Mouse (Mus musculus): ENCODE results near the gene Oscp1.

Gene Oscp1

GRCm38 (mm10) chr4:126058134-126058996 lies at the start of gene Oscp1:
Gene Oscp1, plus strand, starts transcription at chr4:126058565.
- DNase-seq (ENCODE audit: extremely low read depth, low read depth): peak; percentile 84

DNA sequence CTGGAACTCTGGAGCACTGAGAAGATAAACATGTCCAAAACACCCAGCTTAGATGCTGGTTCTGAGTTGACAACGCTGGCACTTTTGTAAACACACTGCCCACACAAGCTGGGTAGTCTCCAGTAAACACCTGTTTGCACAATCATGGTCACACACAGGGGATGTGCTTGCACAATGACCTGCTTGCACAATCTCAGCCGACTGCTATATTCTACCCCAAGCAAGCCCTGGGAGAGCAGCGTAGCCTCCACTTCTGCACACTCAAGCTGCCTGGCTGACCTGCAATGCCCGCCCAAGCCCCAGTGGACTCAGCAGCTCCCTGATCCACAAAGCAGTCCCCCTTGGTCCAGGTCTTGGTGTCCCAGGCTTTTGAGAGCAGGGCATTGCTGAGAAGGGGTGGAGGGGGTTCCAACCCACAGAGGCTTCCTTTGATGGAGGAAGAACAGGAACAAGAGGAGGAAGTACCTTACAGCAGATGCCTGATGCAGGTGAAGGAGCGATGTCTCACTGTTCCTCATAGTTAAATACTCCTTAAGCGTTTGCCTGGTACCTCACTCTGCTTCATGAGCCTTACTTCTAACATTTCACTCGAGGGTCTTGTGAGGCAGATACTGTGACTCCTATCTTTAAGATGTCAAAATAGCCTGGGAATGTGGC lies 40.6 kb upstream of the Oscp1 start:
- DNase-seq (ENCODE audit: extremely low read depth, low read depth): no peak

GRCm38 (mm10) chr4:126018966-126019538 lies 39.3 kb upstream of the Oscp1 start:
- DNase-seq (ENCODE audit: extremely low read depth, low read depth): no peak

DNA sequence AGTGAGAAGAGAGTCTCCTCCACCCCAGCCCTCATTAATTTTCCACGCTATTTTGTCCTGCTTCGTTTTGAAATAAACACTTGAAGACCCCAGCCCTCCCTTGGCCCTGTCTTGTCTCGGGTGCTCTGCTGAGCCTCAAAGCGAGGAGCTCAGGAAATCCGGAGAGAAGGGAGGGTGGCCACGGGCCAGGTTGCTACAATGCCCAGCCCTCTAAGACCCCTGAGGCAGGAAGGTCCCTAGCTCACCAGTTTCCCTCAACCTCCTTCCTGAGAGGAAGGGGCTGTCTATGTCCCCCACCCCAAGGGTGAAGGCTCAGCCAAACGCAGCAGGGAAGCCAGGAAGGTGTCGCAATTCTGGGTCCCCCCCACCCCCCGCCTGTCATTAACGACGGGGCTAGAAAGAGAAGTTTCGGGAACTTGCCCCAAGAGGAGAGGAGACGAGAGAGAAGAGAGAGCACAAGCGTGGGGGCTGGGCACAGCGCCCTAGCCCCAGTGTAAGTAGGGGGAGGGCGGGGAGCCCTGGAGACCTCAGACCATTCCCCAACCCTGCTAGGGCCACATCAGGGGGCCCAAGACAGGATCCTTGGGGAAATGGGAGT lies 34.0 kb upstream of the Oscp1 start, which contains the start of gene Csf3r:
Gene Csf3r, plus strand, starts transcription at position 248 of the 598 bp plus-strand sequence.
- no peak for DNase-seq (ENCODE audit: extremely low read depth, low read depth)

DNA sequence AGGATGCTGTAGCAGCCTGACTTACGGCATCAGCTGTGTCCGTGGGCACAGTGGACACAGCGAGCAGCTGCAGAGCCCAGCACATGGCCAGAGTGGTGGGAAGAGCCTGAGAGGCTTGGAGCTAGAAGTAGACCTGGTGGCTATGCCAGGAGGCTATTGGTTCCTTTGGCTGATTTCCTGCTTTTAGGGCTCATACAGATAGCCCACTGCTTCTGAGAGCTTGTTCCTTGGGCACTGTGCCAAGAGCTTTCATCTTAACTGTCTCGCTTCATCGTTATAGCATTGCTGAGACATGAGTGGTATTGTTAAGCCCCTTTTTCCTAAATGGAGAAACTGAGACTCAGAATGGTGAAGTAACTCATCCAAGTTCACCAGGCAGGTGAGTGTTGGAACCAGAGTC lies 32.6 kb upstream of the Oscp1 start:
- no peak for DNase-seq (ENCODE audit: extremely low read depth, low read depth)

GRCm38 (mm10) chr4:126027980-126028379 lies 30.4 kb upstream of the Oscp1 start:
- peak; percentile 78 for DNase-seq (ENCODE audit: extremely low read depth, low read depth)

DNA sequence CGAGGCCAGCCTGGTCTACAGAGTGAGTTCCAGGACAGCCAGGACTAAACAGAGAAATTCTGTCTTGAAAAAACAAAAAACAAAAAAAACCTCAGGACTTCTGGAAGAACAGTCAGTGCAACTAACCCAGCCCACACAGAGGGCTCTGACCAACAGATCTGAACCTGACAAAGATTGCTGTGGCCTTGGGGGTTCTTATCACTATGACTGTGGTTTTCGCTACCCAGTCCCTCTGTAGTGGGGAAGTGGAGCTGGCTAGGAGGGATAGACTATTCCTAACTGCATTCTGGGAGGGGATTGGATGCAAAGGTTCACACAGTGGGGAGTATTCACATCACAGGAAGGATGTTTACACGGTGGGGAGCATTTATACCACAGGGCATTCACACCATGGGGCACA lies 29.3 kb upstream of the Oscp1 start:
- DNase-seq (ENCODE audit: extremely low read depth, low read depth): peak; percentile 19

DNA sequence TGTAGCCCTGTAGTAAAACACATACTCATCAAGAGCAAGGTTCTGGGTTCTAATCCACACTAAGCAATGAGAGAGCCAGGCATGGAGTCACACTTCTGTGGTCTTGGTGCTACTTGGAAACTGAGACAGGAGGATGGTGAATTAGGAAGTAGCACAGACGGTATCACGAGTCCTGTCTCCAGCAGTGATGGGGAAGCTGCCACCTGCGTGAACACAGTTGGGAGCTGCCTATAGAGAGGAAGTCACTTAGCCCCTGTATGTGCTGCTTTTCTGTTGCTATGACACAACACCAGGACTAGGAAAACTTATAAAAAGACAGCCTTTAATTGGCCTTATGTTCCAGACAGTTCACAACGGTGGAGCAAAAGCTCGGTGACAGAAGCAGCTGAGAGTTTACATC lies 27.7 kb upstream of the Oscp1 start:
- DNase-seq (ENCODE audit: extremely low read depth, low read depth): peak; percentile 39

DNA sequence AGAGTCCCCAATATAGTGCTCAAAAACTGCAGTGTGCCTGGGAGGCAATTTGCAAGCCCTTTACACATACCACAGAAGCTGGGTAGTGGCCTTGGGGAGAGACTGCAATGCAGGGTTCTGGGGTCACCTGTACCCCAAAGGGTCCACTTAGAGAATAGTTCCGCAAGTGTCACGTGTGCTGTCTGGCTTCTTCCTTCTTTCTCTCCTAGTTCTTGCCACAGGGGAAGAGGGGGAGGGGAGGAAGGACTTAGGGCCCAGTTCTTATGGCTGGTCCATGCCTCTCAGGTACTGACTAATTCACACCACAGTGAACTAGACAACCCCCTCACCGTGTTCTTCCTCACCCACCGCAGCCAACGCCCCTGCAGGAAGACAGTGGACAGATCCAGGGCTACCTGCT lies 23.0 kb upstream of the Oscp1 start:
- DNase-seq (ENCODE audit: extremely low read depth, low read depth): no peak

- DNase-seq (ENCODE audit: extremely low read depth, low read depth): peak; percentile 83
These were observed 11.3 kb upstream of the Oscp1 start, which contains the start of gene Mrps15 for GRCm38 (mm10) chr4:126046851-126047585. Gene Mrps15, plus strand, starts transcription at chr4:126046925.

DNA sequence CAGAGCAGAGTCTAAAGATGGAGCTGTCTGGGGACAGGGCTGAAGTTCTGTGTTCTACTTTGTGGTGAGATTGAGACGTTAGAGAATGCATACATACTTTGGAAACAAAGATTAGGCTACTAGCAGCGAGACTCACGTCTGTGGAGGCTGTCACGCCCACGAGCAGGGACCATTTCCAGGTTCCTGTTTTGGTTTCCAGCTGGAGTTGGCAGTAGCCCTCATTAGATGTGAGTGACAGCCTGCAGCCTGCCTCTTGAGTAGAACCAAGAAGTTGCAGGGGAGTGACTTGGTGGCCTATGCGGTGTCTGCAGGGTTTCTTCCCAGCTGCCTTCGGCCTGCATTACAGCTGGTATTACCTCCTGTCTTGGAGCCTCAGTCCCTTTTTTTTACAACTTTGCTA lies 6.7 kb upstream of the Oscp1 start:
- peak; percentile 36 for DNase-seq (ENCODE audit: extremely low read depth, low read depth)

DNA sequence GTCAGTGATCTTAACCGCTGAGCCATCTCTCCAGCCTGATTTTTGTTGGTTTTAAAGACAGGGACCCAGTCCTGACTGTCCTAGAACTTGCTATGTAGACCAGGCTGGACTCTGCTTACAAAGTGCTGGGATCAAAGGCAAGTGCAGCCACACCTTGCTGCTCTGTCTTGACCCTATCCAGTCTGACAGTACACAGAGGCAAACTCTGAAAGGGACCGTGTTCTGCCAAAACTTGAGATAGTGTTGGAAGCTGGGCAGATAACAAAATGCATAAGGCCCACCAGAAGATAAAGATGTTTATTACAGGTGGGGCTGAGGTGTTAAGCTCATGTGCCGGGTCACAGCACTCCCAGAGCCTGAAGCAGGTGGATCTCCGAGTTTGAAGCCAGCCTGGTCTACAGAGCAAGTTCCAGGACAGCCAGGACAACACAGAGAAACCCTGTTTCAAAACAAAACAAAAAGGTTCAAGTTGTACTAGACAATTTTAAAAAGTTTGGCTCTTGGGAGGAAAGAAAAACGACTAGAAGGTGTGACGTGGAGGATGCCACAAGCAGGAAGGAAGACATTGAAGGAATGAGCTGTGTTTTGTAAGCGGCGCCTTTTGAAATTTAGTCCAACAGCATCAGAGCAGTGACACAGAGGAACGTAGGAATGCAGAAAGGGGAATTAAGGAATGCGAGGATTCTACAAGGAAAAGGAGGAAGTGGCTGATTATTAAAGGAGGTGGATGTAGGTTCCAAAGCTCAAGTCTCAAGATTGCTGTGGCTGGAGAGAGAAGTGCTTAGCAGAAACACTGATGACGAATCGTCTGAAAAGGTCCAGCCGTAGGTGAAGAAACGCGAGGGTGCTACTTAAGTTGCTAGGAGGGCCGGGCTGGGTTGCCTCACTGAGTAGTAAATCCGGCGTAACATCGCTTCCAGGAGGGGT lies 895 bp upstream of the Oscp1 start:
- peak; percentile 26 for DNase-seq (ENCODE audit: extremely low read depth, low read depth)

GRCm38 (mm10) chr4:126058997-126059362 lies 615 bp downstream of the Oscp1 start:
- no peak for DNase-seq (ENCODE audit: extremely low read depth, low read depth)

DNA sequence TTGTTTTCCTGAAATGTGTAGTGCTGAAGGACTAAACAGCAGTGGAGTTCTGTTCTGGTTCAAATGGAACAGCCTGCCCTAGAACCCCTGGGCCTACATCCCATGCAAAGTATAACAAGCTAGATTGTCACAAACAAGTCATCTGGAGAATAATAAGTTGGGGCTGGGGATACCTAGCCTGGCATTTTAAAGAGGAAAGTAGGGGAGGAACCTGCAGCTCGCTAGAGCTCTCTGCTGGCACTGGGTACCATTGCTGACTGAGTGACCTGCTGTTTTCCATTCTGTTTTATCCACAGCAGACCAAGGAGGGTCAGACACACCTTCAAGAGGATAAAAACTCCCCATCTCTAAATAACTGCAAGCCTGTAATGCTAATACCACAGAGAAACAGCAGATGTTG lies 4.5 kb downstream of the Oscp1 start:
- peak; percentile 31 for DNase-seq (ENCODE audit: extremely low read depth, low read depth)

DNA sequence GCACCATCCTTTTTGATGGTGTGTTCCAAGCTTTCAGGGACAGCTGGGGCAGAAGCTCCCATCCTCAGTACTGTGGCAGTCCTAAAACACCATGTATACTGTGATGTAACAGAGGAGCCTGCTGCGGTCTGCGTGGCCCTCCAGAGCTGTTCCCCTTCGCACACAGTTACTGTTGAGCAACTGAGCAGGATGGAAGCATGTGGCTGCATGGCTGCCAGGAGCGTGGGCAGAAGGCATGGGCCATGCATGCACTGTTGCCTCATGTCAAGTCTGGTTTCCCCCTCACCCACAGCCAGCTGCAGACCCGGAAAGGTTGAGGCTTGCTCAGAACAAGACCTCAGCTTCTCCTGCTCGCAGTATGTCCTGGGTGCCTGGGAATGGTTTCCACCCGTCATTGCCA lies 6.9 kb downstream of the Oscp1 start:
- DNase-seq (ENCODE audit: extremely low read depth, low read depth): no peak

- no peak for DNase-seq (ENCODE audit: extremely low read depth, low read depth)
These were observed 9.2 kb downstream of the Oscp1 start for GRCm38 (mm10) chr4:126067401-126068077.

- peak; percentile 34 for DNase-seq (ENCODE audit: extremely low read depth, low read depth)
These were observed 10.5 kb downstream of the Oscp1 start for GRCm38 (mm10) chr4:126068842-126069241.

DNA sequence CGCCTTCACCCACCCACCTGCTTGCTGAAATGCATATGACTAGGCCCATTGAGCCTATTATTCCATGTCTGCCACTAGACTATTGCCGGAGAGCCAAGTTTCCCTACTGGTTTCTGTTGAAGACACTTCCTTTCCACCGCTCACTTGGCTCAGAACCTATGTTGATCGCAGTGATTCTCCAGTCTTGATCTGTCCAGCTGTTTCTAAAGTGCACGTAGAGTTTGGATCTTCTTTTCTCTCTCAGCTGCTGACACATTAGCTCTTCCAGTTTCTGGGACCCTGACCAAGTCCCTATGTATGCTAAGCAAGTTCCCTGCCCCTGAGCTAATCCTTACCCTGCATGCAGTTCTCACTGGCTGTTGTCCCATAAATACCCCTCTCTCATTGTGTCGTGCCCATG lies 19.5 kb downstream of the Oscp1 start:
- DNase-seq (ENCODE audit: extremely low read depth, low read depth): no peak

DNA sequence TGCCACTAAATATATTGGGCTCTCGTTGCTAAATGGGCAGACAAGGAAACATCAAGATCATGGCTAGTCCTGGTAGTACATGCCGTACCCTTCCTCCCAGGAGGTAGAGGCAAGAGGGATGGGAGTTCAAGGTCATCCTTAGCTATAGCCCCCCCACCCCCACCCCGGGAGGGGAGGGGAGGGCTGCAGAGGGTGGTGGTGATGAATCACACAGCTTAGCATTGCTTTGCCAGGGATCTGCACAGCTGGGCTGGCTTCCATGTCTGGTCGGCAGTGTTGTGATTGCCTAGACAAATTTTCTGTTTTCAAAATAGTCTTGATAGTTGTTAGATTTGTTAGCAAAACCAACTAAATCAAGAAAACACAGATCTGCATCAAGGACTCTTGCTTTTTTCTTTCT lies 20.9 kb downstream of the Oscp1 start:
- no peak for DNase-seq (ENCODE audit: extremely low read depth, low read depth)

DNA sequence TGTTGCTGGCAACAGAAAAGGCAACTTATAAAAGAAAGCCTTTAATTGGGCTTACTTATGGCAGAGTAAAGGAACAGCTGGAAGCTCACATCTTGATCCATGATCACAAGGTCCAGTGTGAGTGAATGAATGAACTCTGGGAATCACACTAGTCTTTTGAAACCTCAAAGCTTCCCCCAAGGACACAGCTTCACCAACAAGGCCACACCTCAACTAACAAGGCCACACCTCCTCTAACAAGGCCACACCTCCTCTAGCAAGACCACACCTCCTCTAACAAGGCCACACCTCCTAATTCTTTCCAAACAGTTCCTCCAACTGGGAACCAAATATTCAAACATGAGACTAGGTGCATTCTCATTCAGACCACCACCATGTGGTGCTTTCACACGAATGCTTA lies 23.2 kb downstream of the Oscp1 start:
- no peak for DNase-seq (ENCODE audit: extremely low read depth, low read depth)
